Mouse (Mus musculus): ENCODE measurements around the gene Srrt. TPM values are rescaled to one million over a fixed set of nuclear protein-coding genes. Genes with fewer than 3 reads are reported as not detected.

Srrt gene
- polyA plus RNA-seq, 1 experiment = 121 TPM

- no peaks in the 10 kb centered on the region for H3K9me3 ChIP-seq (replicated peaks; ENCODE audit: control insufficient read depth, insufficient read depth, low read length, poor library complexity, severe bottlenecking)
- H3K4me1 ChIP-seq (ENCODE audit: control insufficient read depth, insufficient read depth, low read length) = peaks cover 2% of the 10 kb centered on the region
- no peaks in the 10 kb centered on the region for H3K27me3 ChIP-seq (ENCODE audit: control insufficient read depth, insufficient read depth, low read length, poor library complexity, severe bottlenecking)
- peak overlapping the region; percentile 20; the same call in 1 of the 2 replicates for H3K27ac ChIP-seq (ENCODE audit: insufficient read depth, low read length)
- H3K9ac ChIP-seq (ENCODE audit: low read depth, poor library complexity, severe bottlenecking) = peak overlapping the region; percentile 35
- no peaks in the 10 kb centered on the region for H3K36me3 ChIP-seq (ENCODE audit: control insufficient read depth, insufficient read depth, low read length, poor library complexity, severe bottlenecking)
- peak overlapping the region; percentile 61 for H3K4me3 ChIP-seq (ENCODE audit: low read depth, low read length)
- TF ChIP-seq POLR2A (IDR thresholded peaks at IDR 0.05; ENCODE audit: insufficient read depth, low read length) (no peak), EP300 (IDR thresholded peaks at IDR 0.05; ENCODE audit: insufficient read depth, low read depth, low read length) (no peak), CTCF (IDR thresholded peaks at IDR 0.05; ENCODE audit: low read depth, low read length) (no peak)
These were observed 32.0 kb upstream of the Srrt start for GRCm38 (mm10) chr5:137339290-137339979.

GRCm38 (mm10) chr5:137338663-137339289 lies 31.3 kb upstream of the Srrt start:
- Histone ChIP-seq H3K36me3 (ENCODE audit: control insufficient read depth, insufficient read depth, low read length, poor library complexity, severe bottlenecking) (no peaks in the 10 kb centered on the region), H3K27ac (ENCODE audit: insufficient read depth, low read length) (0 out of 2 replicates have a peak overlapping the region, but pooled peaks have one; percentile 20), H3K9me3 (replicated peaks; ENCODE audit: control insufficient read depth, insufficient read depth, low read length, poor library complexity, severe bottlenecking) (no peaks in the 10 kb centered on the region), H3K27me3 (ENCODE audit: control insufficient read depth, insufficient read depth, low read length, poor library complexity, severe bottlenecking) (no peaks in the 10 kb centered on the region), H3K4me1 (ENCODE audit: control insufficient read depth, insufficient read depth, low read length) (peaks cover 2% of the 10 kb centered on the region), H3K4me3 (ENCODE audit: low read depth, low read length) (peak overlapping the region; percentile 61), H3K9ac (ENCODE audit: low read depth, poor library complexity, severe bottlenecking) (peak overlapping the region; percentile 35)
- TF ChIP-seq EP300 (IDR thresholded peaks at IDR 0.05; ENCODE audit: insufficient read depth, low read depth, low read length) = no peak
- no peak for TF ChIP-seq CTCF (IDR thresholded peaks at IDR 0.05; ENCODE audit: low read depth, low read length)
- peak; percentile 6 for TF ChIP-seq POLR2A (IDR thresholded peaks at IDR 0.05; ENCODE audit: insufficient read depth, low read length)

- no peaks in the 10 kb centered on the region for H3K9me3 ChIP-seq (replicated peaks; ENCODE audit: control insufficient read depth, insufficient read depth, low read length, poor library complexity, severe bottlenecking)
- H3K36me3 ChIP-seq (ENCODE audit: control insufficient read depth, insufficient read depth, low read length, poor library complexity, severe bottlenecking) = no peaks in the 10 kb centered on the region
- H3K4me1 ChIP-seq (ENCODE audit: control insufficient read depth, insufficient read depth, low read length) = peaks cover 2% of the 10 kb centered on the region
- peak overlapping the region; percentile 61 for H3K4me3 ChIP-seq (ENCODE audit: low read depth, low read length)
- TF ChIP-seq CTCF (IDR thresholded peaks at IDR 0.05; ENCODE audit: low read depth, low read length) (no peak), EP300 (IDR thresholded peaks at IDR 0.05; ENCODE audit: insufficient read depth, low read depth, low read length) (0 out of 2 replicates have a peak, but pooled peaks have one; percentile 34), POLR2A (IDR thresholded peaks at IDR 0.05; ENCODE audit: insufficient read depth, low read length) (no peak)
- H3K27ac ChIP-seq (ENCODE audit: insufficient read depth, low read length) = 0 out of 2 replicates have a peak overlapping the region, but pooled peaks have one; percentile 1
- no peaks in the 10 kb centered on the region for H3K27me3 ChIP-seq (ENCODE audit: control insufficient read depth, insufficient read depth, low read length, poor library complexity, severe bottlenecking)
- peak overlapping the region; percentile 35 for H3K9ac ChIP-seq (ENCODE audit: low read depth, poor library complexity, severe bottlenecking)
These were observed 30.8 kb upstream of the Srrt start for GRCm38 (mm10) chr5:137338256-137338655.

GRCm38 (mm10) chr5:137337190-137337589 lies 29.7 kb upstream of the Srrt start:
- no peak for TF ChIP-seq CTCF (IDR thresholded peaks at IDR 0.05; ENCODE audit: low read depth, low read length)
- TF ChIP-seq EP300 (IDR thresholded peaks at IDR 0.05; ENCODE audit: insufficient read depth, low read depth, low read length) = peak; percentile 74; the same call in 1 of the 2 replicates
- no peak overlapping the region; the same call in 1 of the 2 replicates for H3K27ac ChIP-seq (ENCODE audit: insufficient read depth, low read length)
- H3K27me3 ChIP-seq (ENCODE audit: control insufficient read depth, insufficient read depth, low read length, poor library complexity, severe bottlenecking) = no peaks in the 10 kb centered on the region
- H3K4me1 ChIP-seq (ENCODE audit: control insufficient read depth, insufficient read depth, low read length) = peaks cover 2% of the 10 kb centered on the region
- no peak overlapping the region for H3K9ac ChIP-seq (ENCODE audit: low read depth, poor library complexity, severe bottlenecking)
- no peak overlapping the region for H3K4me3 ChIP-seq (ENCODE audit: low read depth, low read length)
- H3K36me3 ChIP-seq (ENCODE audit: control insufficient read depth, insufficient read depth, low read length, poor library complexity, severe bottlenecking) = no peaks in the 10 kb centered on the region
- no peaks in the 10 kb centered on the region for H3K9me3 ChIP-seq (replicated peaks; ENCODE audit: control insufficient read depth, insufficient read depth, low read length, poor library complexity, severe bottlenecking)

GRCm38 (mm10) chr5:137335066-137335465 lies 27.6 kb upstream of the Srrt start:
- TF ChIP-seq CTCF (IDR thresholded peaks at IDR 0.05; ENCODE audit: low read depth, low read length) (no peak), POLR2A (IDR thresholded peaks at IDR 0.05; ENCODE audit: insufficient read depth, low read length) (no peak), EP300 (IDR thresholded peaks at IDR 0.05; ENCODE audit: insufficient read depth, low read depth, low read length) (no peak)
- H3K27ac ChIP-seq (ENCODE audit: insufficient read depth, low read length) = no peak overlapping the region
- no peaks in the 10 kb centered on the region for H3K36me3 ChIP-seq (ENCODE audit: control insufficient read depth, insufficient read depth, low read length, poor library complexity, severe bottlenecking)
- H3K4me3 ChIP-seq (ENCODE audit: low read depth, low read length) = no peak overlapping the region
- no peaks in the 10 kb centered on the region for H3K9me3 ChIP-seq (replicated peaks; ENCODE audit: control insufficient read depth, insufficient read depth, low read length, poor library complexity, severe bottlenecking)
- H3K27me3 ChIP-seq (ENCODE audit: control insufficient read depth, insufficient read depth, low read length, poor library complexity, severe bottlenecking) = no peaks in the 10 kb centered on the region
- H3K9ac ChIP-seq (ENCODE audit: low read depth, poor library complexity, severe bottlenecking) = no peak overlapping the region
- peaks cover 2% of the 10 kb centered on the region for H3K4me1 ChIP-seq (ENCODE audit: control insufficient read depth, insufficient read depth, low read length)

GRCm38 (mm10) chr5:137334317-137334716 lies 26.8 kb upstream of the Srrt start:
- TF ChIP-seq POLR2A (IDR thresholded peaks at IDR 0.05; ENCODE audit: insufficient read depth, low read length) = no peak
- no peak for TF ChIP-seq EP300 (IDR thresholded peaks at IDR 0.05; ENCODE audit: insufficient read depth, low read depth, low read length)
- no peak for TF ChIP-seq CTCF (IDR thresholded peaks at IDR 0.05; ENCODE audit: low read depth, low read length)
- Histone ChIP-seq H3K4me1 (ENCODE audit: control insufficient read depth, insufficient read depth, low read length) (no peaks in the 10 kb centered on the region), H3K36me3 (ENCODE audit: control insufficient read depth, insufficient read depth, low read length, poor library complexity, severe bottlenecking) (no peaks in the 10 kb centered on the region), H3K9ac (ENCODE audit: low read depth, poor library complexity, severe bottlenecking) (no peak overlapping the region), H3K4me3 (ENCODE audit: low read depth, low read length) (peak overlapping the region; percentile 59; the same call in 1 of the 2 replicates), H3K27me3 (ENCODE audit: control insufficient read depth, insufficient read depth, low read length, poor library complexity, severe bottlenecking) (no peaks in the 10 kb centered on the region), H3K27ac (ENCODE audit: insufficient read depth, low read length) (0 out of 2 replicates have a peak overlapping the region, but pooled peaks have one; percentile 38), H3K9me3 (replicated peaks; ENCODE audit: control insufficient read depth, insufficient read depth, low read length, poor library complexity, severe bottlenecking) (no peaks in the 10 kb centered on the region)

Measured in ES-Bruce4 (cell line).